Mouse (Mus musculus) heart, adult 2 months (tissue): ENCODE data around the gene Slc43a1.

Source experiments
- CTCF ChIP-seq: fragments of 200-600 bp; IDR thresholded peaks from 2 replicates; pipeline ENCODE4 v1.8.1; 2022; ENCODE audit warnings: antibody characterized with exemption, mild to moderate bottlenecking, moderate library complexity
- POLR2A ChIP-seq: fragments of 200-500 bp; IDR thresholded peaks from 2 replicates; pipeline ENCODE4 v1.6.1; 2011; ENCODE audit warnings: mild to moderate bottlenecking, low read depth, low read length, control low read depth; ENCODE audit not compliant: insufficient read depth

DNA sequence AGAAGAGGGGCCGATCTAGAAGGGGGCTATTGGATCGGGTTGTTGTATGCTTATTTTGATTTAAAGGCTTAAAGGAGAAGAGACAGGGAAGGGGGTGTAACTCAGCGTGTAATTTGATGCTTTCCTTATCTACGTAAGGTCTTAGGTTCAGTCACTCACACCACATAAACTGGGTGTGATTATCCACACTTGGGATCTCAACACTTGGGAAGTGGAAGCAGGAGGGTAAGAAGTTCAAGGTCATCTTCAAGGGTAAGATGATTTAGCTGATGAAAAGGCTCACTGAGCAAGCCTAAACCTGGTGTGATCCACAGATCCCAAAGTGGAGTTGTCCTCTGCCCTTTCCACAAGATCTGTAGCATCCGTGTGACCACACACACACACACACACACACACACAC is 32.1 kb upstream of the Slc43a1 start:
- TF ChIP-seq CTCF (no peak), POLR2A (no peak)
